Mouse (Mus musculus) urinary bladder, adult 2 months (tissue): Measurements from ENCODE around the gene Esrrb. TPM values are rescaled to one million over a fixed set of nuclear protein-coding genes. Genes with fewer than 3 reads are reported as not detected.

Source experiments
- DNase-seq: peaks from one replicate; pipeline ENCODE4 v3.0.0; 2022; ENCODE audit warnings: low spot score
- polyA plus RNA-seq: library from polyadenylated mRNA; depleted of rRNA; stranded (reverse); fragments of >200 nt; gene quantifications from 2 replicates; pipeline ENCODE4 v1.2.3, GENCODE M21; 2012; rRNA removed

Esrrb gene
- polyA plus RNA-seq = 0.01 and 0.04 TPM in 2 replicates

GRCm38 (mm10) chr12:86360696-86361631 lies at the start of gene Esrrb:
Gene Esrrb (plus strand): TSS chr12:86361117.
- DNase-seq = no peak

GRCm38 (mm10) chr12:86320629-86321028 lies 40.3 kb upstream of the Esrrb start:
- DNase-seq = no peak

GRCm38 (mm10) chr12:86324297-86324696 lies 36.6 kb upstream of the Esrrb start:
- DNase-seq = no peak

DNA sequence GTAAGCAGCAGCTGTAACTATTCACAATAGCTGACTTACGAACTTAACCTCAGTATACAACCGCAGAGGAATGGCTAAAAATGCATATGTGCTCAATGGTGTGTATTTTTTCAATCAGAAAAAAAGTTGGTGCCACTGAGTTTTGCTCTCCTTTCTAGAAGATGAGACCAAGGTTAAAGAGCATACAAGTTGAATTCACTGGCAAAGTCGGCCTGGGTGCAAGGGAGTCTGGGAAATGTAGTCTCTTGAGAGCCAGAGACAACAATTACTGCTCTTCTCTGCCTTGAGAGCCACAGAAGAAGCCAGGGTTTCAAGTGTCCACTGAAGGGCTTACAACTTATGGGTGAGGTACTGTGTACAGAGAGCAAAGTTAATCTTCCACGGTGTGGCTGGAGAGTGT lies 31.1 kb upstream of the Esrrb start:
- no peak for DNase-seq

DNA sequence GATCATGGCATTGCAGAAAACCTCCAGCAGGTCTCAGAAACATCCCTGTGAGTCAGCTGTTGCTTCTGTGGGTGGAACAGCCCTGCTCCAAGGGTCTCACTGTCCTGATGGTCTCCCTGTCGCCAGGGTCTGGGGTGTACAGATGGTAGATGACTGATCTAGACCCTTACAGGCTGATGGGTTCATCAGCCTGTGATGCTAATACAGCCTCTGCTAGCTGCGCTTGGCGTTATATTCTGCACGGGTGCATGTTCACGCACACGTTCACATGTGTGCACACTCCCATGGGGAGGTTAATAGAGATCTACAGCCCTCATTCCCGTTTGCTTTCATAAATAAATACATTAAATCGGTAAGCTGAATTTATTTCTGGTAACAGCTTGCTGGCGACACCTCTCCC lies 30.2 kb upstream of the Esrrb start:
- no peak for DNase-seq

- no peak for DNase-seq
These were observed 29.7 kb upstream of the Esrrb start for GRCm38 (mm10) chr12:86331248-86331647.

DNA sequence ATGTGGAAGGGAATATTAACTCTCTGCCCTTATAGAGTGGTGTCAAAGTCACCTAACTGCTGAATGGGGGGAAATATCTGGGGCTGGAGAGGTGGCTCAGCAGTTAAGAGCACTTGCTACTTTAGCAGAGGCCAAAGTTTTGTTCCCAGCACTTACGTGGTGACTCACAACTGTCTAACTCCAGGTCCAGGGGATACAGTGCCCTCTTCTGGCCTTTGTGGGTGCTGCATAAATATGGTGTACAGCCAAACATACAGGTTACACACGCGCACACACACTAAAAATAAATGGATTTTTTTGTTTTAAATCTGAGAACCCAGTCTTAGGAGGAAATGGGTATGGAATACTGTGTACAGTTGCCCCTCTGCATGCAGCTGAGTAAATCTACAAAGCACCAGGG lies 24.7 kb upstream of the Esrrb start:
- no peak for DNase-seq

DNA sequence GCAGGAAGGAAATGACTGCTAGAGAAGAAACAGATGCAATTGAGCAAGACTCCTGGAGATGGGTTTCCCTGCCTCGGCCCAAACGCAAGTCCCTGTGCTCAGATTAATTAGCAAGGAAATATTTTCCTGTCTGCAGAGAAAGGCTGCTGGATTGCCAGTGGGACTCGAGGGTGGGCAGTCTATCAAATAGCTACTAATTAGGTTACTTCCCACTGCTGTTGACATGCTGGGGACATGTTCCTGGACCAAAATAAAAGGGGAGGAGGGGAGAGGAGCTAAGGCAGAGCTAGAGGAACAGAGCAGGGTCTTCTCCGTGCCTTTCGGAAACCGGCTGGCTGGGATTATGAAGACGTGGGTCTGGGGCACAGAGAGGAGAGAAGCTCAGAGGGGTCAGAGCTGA lies 24.0 kb upstream of the Esrrb start:
- no peak for DNase-seq

- DNase-seq = no peak
These were observed 11.4 kb upstream of the Esrrb start for GRCm38 (mm10) chr12:86349477-86349876.

DNA sequence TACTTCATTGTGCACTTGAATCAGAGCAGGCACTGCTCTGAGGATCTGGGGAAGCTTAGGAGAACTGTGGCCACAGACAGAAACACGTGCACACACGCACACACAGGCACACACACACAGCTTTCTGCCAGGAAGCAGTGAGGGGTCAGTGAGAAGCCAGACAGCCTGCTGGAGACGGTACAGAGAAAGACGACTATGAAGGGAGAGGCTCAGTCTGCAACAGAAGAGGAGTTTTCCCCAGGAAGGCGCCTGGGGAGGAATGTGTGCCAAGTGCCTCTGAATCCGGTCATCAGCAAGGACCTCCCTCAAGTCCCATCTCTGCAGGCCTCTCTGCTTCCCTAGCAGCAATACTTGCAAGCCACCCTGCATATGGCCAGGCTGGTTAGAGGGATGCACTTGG lies 1.5 kb upstream of the Esrrb start:
- no peak for DNase-seq

- no peak for DNase-seq
These were observed 1.0 kb upstream of the Esrrb start for GRCm38 (mm10) chr12:86359873-86360272.

GRCm38 (mm10) chr12:86364285-86364684 lies 3.4 kb downstream of the Esrrb start:
- DNase-seq = no peak

- DNase-seq = no peak
These were observed 3.8 kb downstream of the Esrrb start for GRCm38 (mm10) chr12:86364756-86365155.

GRCm38 (mm10) chr12:86370611-86371383 lies 9.9 kb downstream of the Esrrb start:
- DNase-seq = no peak

- no peak for DNase-seq
These were observed 13.4 kb downstream of the Esrrb start for GRCm38 (mm10) chr12:86374286-86374685.

- DNase-seq = no peak
These were observed 18.8 kb downstream of the Esrrb start for GRCm38 (mm10) chr12:86379672-86380213.

GRCm38 (mm10) chr12:86383803-86384202 lies 22.9 kb downstream of the Esrrb start:
- no peak for DNase-seq

GRCm38 (mm10) chr12:86387671-86388270 lies 26.9 kb downstream of the Esrrb start:
- no peak for DNase-seq

- no peak for DNase-seq
These were observed 33.9 kb downstream of the Esrrb start for GRCm38 (mm10) chr12:86394773-86395172.

DNA sequence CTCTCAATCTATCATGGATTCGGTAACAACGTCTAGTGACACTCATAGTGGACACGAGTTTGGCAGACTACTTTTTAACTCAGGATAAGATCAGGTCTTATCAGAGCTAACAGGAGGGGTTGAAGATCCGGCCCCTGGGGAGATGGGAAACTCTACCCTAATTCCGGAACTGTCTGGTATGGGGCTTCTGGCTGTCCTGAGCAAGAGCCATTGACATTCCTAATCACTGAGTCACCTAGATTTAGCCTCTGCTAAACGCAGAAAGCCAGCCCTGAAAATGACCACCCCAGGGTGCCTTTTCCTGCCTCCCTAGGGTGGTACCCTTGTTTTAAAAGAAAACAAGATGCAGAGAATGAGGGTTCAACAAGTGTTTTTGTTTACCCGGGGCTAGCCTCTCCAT lies 34.4 kb downstream of the Esrrb start:
- no peak for DNase-seq

DNA sequence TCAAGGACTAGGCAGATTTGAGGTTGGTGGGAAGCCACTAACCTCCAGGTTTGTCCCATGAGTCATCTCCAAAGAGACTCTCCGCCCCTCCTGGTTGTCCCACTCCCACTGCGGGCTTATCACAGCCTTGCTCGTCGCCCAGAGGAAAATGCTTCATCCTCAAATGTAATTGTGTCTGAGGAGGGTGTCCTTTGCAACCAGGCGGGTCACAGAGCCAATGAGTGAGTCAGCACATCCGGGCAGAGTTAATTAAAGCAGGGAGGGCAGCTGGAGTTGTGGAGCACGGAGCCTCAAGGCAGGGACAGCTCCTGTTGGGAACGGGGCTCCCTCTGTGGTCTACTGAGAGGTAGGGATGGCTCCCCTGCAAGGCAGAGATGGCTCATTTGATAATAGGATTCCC lies 37.8 kb downstream of the Esrrb start:
- DNase-seq = no peak

- peak; percentile 60 for DNase-seq
These were observed 41.8 kb downstream of the Esrrb start for GRCm38 (mm10) chr12:86402718-86403117.
